Mouse (Mus musculus) adrenal gland, postnatal 25 days (tissue): ENCODE measurements at regions not wholly inside any gene's neighbourhood (a gene's known extent, or its start where the extent isn't known, plus 50 kb on each side); places are given as distances from the start of the nearest gene placed in this dataset.

ENCODE experiments used
- DNase-seq: peaks from one replicate; pipeline ENCODE4 v3.0.0; 2021; ENCODE audit warnings: mixed read lengths

- DNase-seq, result no peak
Observed at GRCm38 (mm10) chr16:93123707-93124106, 297.8 kb upstream of the Runx1 start.

- DNase-seq, result no peak
Observed at GRCm38 (mm10) chr16:93116111-93116969, 290.4 kb upstream of the Runx1 start.

- no peak for DNase-seq
Observed at GRCm38 (mm10) chr16:93110912-93111311, 285.0 kb upstream of the Runx1 start.

- DNase-seq, result no peak
Observed at GRCm38 (mm10) chr16:93110451-93110850, 284.5 kb upstream of the Runx1 start.

GRCm38 (mm10) chr16:93109683-93110407, 283.9 kb upstream of the Runx1 start:
- DNase-seq, result no peak

GRCm38 (mm10) chr16:93107524-93107845, 281.5 kb upstream of the Runx1 start:
- no peak for DNase-seq

GRCm38 (mm10) chr16:93106811-93107523, 281.0 kb upstream of the Runx1 start:
- peak; percentile 16 for DNase-seq

- DNase-seq, result no peak
Observed at GRCm38 (mm10) chr16:93102174-93102573, 276.2 kb upstream of the Runx1 start.

GRCm38 (mm10) chr16:93098057-93098456, 272.1 kb upstream of the Runx1 start:
- DNase-seq, result no peak

GRCm38 (mm10) chr16:93096175-93096574, 270.2 kb upstream of the Runx1 start:
- DNase-seq, result no peak

GRCm38 (mm10) chr16:93092796-93093195, 266.8 kb upstream of the Runx1 start:
- no peak for DNase-seq

GRCm38 (mm10) chr16:93085227-93085883, 259.4 kb upstream of the Runx1 start:
- no peak for DNase-seq

- DNase-seq, result no peak
Observed at GRCm38 (mm10) chr16:93083756-93084155, 257.8 kb upstream of the Runx1 start.

GRCm38 (mm10) chr16:93083142-93083541, 257.2 kb upstream of the Runx1 start:
- DNase-seq, result no peak

GRCm38 (mm10) chr16:93081533-93081932, 255.6 kb upstream of the Runx1 start:
- no peak for DNase-seq

GRCm38 (mm10) chr16:93079660-93080390, 253.9 kb upstream of the Runx1 start:
- DNase-seq, result peak; percentile 32

- no peak for DNase-seq
Observed at GRCm38 (mm10) chr16:93078909-93079308, 253.0 kb upstream of the Runx1 start.

GRCm38 (mm10) chr16:93075488-93075887, 249.5 kb upstream of the Runx1 start:
- DNase-seq, result no peak

GRCm38 (mm10) chr16:93072156-93072555, 246.2 kb upstream of the Runx1 start:
- DNase-seq, result peak; percentile 43

GRCm38 (mm10) chr16:93071726-93072125, 245.8 kb upstream of the Runx1 start:
- no peak for DNase-seq

GRCm38 (mm10) chr16:93066821-93067220, 240.9 kb upstream of the Runx1 start:
- no peak for DNase-seq
